Mouse (Mus musculus) inflammation-experienced regulatory T-cells (primary cell): ENCODE measurements around the gene Tmem56. TPM values are rescaled to one million over a fixed set of nuclear protein-coding genes. Genes with fewer than 3 reads are reported as not detected.

Experiments used
- polyA plus RNA-seq, 2 experiments: library from polyadenylated mRNA; unstranded; fragments of 100-300 nt; shearing (Covaris generic); gene quantifications; one replicate each; pipeline ENCODE4 v1.2.1; 2017

Gene Tmem56
- under 1 TPM; 0.41 to 0.60 TPM for polyA plus RNA-seq

DNA sequence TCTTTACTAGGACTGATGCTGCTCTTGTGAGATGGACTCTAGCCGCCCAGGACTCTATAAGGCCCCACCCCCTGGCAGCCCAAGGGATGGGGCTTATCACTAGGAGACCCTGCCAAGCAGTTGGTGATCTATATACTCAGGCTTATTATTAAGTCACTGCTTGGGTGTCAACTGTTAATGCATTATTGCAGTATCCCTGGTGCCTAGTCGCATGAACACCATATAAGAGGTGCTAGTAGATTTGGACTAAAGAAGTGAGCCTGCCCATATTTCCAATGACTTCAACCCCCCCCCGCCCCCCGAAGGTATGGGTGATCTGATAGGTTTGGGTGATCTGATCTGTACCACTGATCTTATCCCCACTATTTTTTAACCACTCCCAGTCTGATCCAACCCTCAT is at the start of gene Tmem56:
TSS of gene Tmem56 (minus strand) at position 101 of the 400 bp plus-strand sequence.

DNA sequence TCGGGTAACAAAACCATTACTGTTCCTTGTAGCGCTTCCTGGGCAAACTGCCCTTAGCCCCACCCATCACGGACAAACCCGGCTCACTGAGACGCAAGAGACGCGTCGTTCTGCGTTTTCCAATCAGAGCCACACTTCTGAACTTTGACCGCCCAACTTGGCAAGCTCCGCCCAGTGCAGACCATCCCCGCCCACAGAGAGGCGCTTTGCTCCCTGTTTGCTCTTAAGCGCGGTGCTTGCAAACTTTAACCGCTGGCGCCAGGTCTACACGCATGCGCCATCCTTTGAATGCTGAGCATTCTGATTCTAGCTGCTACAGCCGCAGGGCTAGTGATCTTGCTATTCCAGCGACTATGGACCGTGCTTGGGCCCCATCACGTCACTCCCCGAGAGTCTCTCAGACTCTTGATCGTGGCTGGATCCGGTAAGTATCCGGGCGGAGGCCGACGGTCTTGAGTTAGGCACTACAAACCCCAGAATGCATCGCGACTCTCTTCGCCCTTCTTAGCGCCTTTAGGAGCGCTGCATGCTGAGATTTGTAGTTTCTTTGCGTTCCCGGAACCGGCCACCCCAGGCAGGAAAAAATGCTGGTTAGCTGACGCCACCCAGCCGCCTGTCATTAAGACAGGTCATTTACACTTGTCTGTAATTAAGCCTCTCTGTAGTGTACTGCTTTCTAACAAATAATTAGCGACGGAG is 8.8 kb upstream of the Tmem56 start, which contains the start of gene Alg14:
TSS of gene Alg14 (plus strand) at position 214 of the 699 bp plus-strand sequence.

DNA sequence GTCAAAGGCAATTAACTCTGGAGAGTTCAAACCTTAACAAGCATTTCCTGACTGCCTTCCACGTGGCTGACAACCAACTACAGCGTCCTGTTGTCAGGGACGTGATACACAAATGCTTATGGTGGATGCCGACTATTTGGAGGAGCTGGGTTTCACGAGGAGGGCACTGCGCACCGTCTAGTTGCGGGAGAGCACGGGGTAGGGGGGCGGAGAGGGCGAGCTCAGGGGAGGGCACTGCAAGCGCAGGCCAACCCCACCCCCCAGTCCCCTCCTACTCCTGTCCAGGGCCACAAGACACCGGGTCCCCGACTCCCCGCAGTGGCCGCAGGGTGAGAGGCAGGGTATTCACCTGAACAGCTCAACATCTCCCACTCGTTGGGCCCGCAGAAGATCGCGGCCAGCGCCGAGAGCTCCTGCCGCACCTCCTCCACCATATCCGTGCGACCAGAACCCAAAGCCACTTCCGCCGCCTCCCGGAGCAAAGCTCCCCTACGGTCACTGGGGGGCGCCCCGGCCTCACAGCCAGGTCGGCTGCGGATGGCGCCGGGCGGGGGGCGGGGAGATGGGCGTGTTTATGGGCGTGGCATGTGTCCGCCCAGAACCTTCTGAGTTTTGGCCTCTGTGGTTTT is 111.5 kb downstream of the Tmem56 start, which contains the start of gene Rwdd3:
TSS of gene Rwdd3 (minus strand) at position 453 of the 629 bp plus-strand sequence.

Other genes with a start within 250 kb of the Tmem56 start
- 1 to 10 TPM; 3.2 to 7.8 TPM for gene Rwdd3, start 111.4 kb downstream of the Tmem56 start, polyA plus RNA-seq
- 10 to 100 TPM; 17.6 to 21.4 TPM for gene Alg14, start 8.7 kb upstream of the Tmem56 start, polyA plus RNA-seq
- 10 to 100 TPM in 1 of 2 experiments, 1 to 10 TPM in 1; 9.3 to 21.4 TPM for gene Cnn3, start 143.4 kb upstream of the Tmem56 start, polyA plus RNA-seq
- under 1 TPM; 0.10 to 0.65 TPM for gene Slc44a3, start 249.3 kb upstream of the Tmem56 start, polyA plus RNA-seq